Mouse (Mus musculus) MEL (cell line): ENCODE results near the gene Rhoa.
A peak's percentile ranks its signal among the peaks of the same experiment; 100 is the strongest.

Experiments used
- CTCF ChIP-seq, 3 experiments: IDR thresholded peaks in 2 of 3; conservative IDR thresholded peaks in 1 of 3; 2 replicates each; pipeline ENCODE4 v1.5.1; 2011 to 2012; ENCODE audit warnings: low read length in 3 of 3, low read depth in 2 of 3, mild to moderate bottlenecking in 2 of 3, improper control_type of control experiment in 1 of 3, inconsistent platforms in 1 of 3, mixed read lengths in 1 of 3, moderate library complexity in 1 of 3; ENCODE audit not compliant: control insufficient read depth in 1 of 3, insufficient read depth in 1 of 3, poor library complexity in 1 of 3, severe bottlenecking in 1 of 3
- MAZ ChIP-seq: IDR thresholded peaks from 2 replicates; pipeline ENCODE4 v1.6.1; 2012; ENCODE audit warnings: low read depth, mild to moderate bottlenecking, inconsistent platforms, low read length, improper control_type of control experiment
- POLR2A ChIP-seq, 2 experiments: IDR thresholded peaks; 2 replicates each; pipeline ENCODE4 v1.6.1; 2011 to 2012; ENCODE audit warnings: low read length in 2 of 2, mild to moderate bottlenecking in 2 of 2, control low read depth in 1 of 2, improper control_type of control experiment in 1 of 2, low read depth in 1 of 2, moderate library complexity in 1 of 2; ENCODE audit not compliant: control insufficient read depth in 1 of 2, insufficient read depth in 1 of 2, poor library complexity in 1 of 2
- ZNF384 ChIP-seq: IDR thresholded peaks from 2 replicates; pipeline ENCODE4 v1.6.1; 2012; ENCODE audit warnings: low read depth, mild to moderate bottlenecking, inconsistent platforms, low read length, improper control_type of control experiment

GRCm38 (mm10) chr9:108344471-108344870 lies 38.5 kb downstream of the Rhoa start:
- TF ChIP-seq CTCF (IDR thresholded peaks at IDR 0.05 in 2 of 3, conservative IDR thresholded peaks at IDR 0.05 in 1 of 3; ENCODE audit: control insufficient read depth in 1 of 3, insufficient read depth in 1 of 3, low read depth in 2 of 3, low read length in 3 of 3, poor library complexity in 1 of 3, severe bottlenecking in 1 of 3), result no peak
- no peak for TF ChIP-seq POLR2A (IDR thresholded peaks at IDR 0.05; ENCODE audit: control insufficient read depth in 1 of 2, insufficient read depth in 1 of 2, low read depth in 1 of 2, low read length in 2 of 2, poor library complexity in 1 of 2)
- TF ChIP-seq MAZ, result no peak
- peak; percentile 34; the same call in 1 of the 2 replicates for TF ChIP-seq ZNF384
